Mouse (Mus musculus): ENCODE measurements around the gene Kctd8. TPM values are rescaled to one million over a fixed set of nuclear protein-coding genes. Genes with fewer than 3 reads are reported as not detected.

Gene Kctd8
- total RNA-seq (2014; rRNA removed; ENCODE audit: low replicate concordance) = 0.23 and 4.4 TPM in 2 replicates
- polyA plus RNA-seq (2015; fragmentation: Nextera tagmentation; extraction: Ambion mirVana) = 0.96 and 1.1 TPM in 2 replicates

DNA sequence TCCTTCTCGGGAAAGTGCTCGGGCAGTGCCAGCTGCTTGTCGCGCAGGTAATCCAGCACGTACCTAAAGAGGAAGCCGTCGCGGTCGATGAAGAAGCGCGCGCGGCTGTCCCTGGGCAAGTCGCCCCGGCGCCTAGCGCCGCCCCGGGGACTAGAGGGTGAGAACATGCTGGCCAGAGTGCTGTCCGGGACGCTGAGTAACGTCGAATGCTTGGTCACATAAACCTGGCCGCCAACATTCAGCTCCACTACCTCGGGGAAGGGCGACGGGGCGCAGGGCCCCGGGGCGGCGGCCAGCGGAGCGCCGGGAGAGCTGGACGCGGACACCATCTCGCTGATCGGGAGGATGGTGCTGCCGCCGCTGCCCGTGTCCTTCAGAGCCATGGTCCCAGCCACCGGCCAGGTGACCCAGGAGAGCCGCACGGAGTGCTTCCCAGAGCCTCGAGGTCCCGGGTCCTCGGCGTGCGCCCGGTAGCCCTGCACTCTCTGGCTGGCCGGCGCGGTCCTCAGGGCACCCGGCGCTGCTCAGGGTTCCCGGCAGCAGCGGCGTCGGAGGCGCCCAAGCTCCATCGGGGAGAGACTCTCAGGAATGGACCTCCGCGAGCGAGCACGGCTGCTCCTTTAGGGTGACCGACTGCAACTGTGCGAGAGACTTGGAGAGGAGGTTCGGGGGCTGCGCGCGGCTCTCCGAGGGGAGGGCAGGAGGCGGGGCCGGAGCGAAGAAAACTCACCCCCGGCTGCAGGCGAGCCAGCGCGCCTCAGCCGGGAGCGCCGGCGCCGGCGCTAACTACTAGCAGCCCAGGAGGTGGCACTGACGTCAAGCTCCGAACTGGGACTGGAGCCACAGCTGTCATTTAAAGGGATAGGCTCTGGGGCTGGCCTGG, at the start of gene Kctd8:
Gene Kctd8 (minus strand): TSS at position 761 of the 883 bp plus-strand sequence.
- under 1% methylated on average over 77 of the region's 87 CpGs for WGBS
- peak; percentile 90 for ATAC-seq (ENCODE audit: insufficient read depth, low read depth)
- H3K4me1 ChIP-seq (ENCODE audit: control insufficient read depth, insufficient read depth) = no peaks in the 10 kb centered on the region
- H3K27ac ChIP-seq (ENCODE audit: low read depth) = no peak within 1 kb of the TSS
- no peaks in the 10 kb centered on the region for H3K9me3 ChIP-seq (replicated peaks; ENCODE audit: control insufficient read depth, low read length)
- peak within 1 kb of the TSS; percentile 53 for H3K4me3 ChIP-seq (ENCODE audit: low read depth, low read length)
- DNase-seq (ENCODE audit: low spot score) = peak; percentile 74
- TF ChIP-seq EP300 (IDR thresholded peaks at IDR 0.05; ENCODE audit: low read depth) (no peak), CTCF (IDR thresholded peaks at IDR 0.05; ENCODE audit: low read depth) (peak; percentile 42)
- no peaks in the 10 kb centered on the region for H3K36me3 ChIP-seq (replicated peaks; ENCODE audit: control insufficient read depth, insufficient read depth, low read length)
- no peak within 1 kb of the TSS for H3K9ac ChIP-seq (replicated peaks; ENCODE audit: low read depth, low read length)
- H3K4me2 ChIP-seq (ENCODE audit: low read depth, low read length) = peak within 1 kb of the TSS; percentile 77
- peaks cover 17% of the 10 kb centered on the region for H3K27me3 ChIP-seq (ENCODE audit: control insufficient read depth, insufficient read depth, low read length)

- no peak overlapping the region for H3K27ac ChIP-seq (ENCODE audit: low read depth)
- TF ChIP-seq EP300 (IDR thresholded peaks at IDR 0.05; ENCODE audit: low read depth) (no peak), CTCF (IDR thresholded peaks at IDR 0.05; ENCODE audit: low read depth) (no peak)
- H3K9ac ChIP-seq (replicated peaks; ENCODE audit: low read depth, low read length) = no peak overlapping the region
- ATAC-seq (ENCODE audit: insufficient read depth, low read depth) (no peak), DNase-seq (ENCODE audit: low spot score) (no peak)
- WGBS = 82% methylated on average over 4 of the region's 4 CpGs
- H3K9me3 ChIP-seq (replicated peaks; ENCODE audit: control insufficient read depth, low read length) = no peaks in the 10 kb centered on the region
- no peaks in the 10 kb centered on the region for H3K4me1 ChIP-seq (ENCODE audit: control insufficient read depth, insufficient read depth)
- H3K36me3 ChIP-seq (replicated peaks; ENCODE audit: control insufficient read depth, insufficient read depth, low read length) = no peaks in the 10 kb centered on the region
- no peaks in the 10 kb centered on the region for H3K27me3 ChIP-seq (ENCODE audit: control insufficient read depth, insufficient read depth, low read length)
- H3K4me2 ChIP-seq (ENCODE audit: low read depth, low read length) = no peak overlapping the region
- H3K4me3 ChIP-seq (ENCODE audit: low read depth, low read length) = no peak overlapping the region
Observed at GRCm38 (mm10) chr5:69379072-69379471, 37.6 kb upstream of the Kctd8 start.

DNA sequence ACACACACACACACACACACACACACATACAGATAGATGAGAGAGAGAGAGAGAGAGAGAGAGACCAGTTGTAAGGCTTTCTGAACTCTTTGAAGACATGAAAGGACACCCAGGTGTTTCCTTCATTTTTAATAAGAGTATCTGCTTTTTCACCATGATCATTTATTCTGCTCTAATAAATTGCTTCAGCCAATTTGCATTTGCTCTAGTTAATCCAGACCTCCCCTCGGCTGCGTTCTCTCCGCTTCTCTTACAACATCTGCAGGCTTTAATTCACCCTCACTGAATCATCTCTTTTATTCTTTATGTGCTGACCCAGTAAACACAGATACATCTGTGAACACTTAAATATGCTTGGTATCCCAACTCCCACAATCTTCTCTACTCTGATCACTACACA, 9.1 kb upstream of the Kctd8 start:
- Histone ChIP-seq H3K4me3 (ENCODE audit: low read depth, low read length) (no peak overlapping the region), H3K27ac (ENCODE audit: low read depth) (no peak overlapping the region), H3K36me3 (replicated peaks; ENCODE audit: control insufficient read depth, insufficient read depth, low read length) (no peaks in the 10 kb centered on the region), H3K9me3 (replicated peaks; ENCODE audit: control insufficient read depth, low read length) (no peaks in the 10 kb centered on the region), H3K4me2 (ENCODE audit: low read depth, low read length) (no peak overlapping the region), H3K27me3 (ENCODE audit: control insufficient read depth, insufficient read depth, low read length) (no peaks in the 10 kb centered on the region), H3K4me1 (ENCODE audit: control insufficient read depth, insufficient read depth) (no peaks in the 10 kb centered on the region), H3K9ac (replicated peaks; ENCODE audit: low read depth, low read length) (no peak overlapping the region)
- ATAC-seq (ENCODE audit: insufficient read depth, low read depth) = no peak
- WGBS = 89% methylated on average over 3 of the region's 3 CpGs
- TF ChIP-seq CTCF (IDR thresholded peaks at IDR 0.05; ENCODE audit: low read depth) (no peak), EP300 (IDR thresholded peaks at IDR 0.05; ENCODE audit: low read depth) (no peak)
- DNase-seq (ENCODE audit: low spot score) = no peak

DNA sequence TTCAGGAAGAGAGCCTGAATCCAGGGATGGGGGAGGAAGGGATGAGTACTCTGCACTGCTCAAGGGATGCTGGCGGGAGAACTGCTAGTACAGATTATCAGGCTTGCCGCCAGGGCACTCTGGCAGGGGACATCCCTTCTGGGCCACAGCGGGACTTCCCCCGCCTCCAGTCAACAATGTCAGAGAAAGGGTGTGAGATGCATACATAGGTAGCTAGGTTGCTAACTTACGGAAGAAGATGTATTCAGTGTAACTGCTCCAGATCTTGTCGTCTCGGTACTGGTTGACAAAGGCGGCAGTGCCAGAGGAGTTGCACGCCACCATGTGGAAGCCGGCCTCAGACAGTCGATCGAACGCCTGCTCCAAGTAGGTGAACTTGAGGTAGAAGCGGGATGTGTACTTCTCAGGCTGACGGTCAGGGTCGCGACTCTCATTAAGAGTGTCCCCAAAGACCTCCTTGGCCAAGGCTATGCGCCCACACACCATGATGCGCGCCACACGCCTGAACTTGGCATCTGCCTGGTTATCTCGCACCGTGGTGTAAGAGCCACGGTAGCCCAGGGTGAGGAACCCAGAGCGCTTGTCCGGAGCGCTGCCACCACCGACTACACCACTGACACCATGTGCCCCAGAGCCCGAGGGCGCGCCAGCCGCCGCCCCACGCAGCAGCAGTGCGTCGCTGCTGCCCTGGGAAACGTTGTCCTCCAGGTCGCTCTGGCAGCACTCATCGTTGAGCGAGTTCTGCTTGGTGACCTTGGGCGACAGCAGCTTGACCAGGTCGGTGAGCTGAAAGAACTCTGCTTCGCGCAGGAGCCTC, 1.2 kb downstream of the Kctd8 start:
- ATAC-seq (ENCODE audit: insufficient read depth, low read depth) = peak; percentile 38
- H3K9ac ChIP-seq (replicated peaks; ENCODE audit: low read depth, low read length) = no peak overlapping the region

GRCm38 (mm10) chr5:69339623-69339970, 1.9 kb downstream of the Kctd8 start:
- Histone ChIP-seq H3K27me3 (ENCODE audit: control insufficient read depth, insufficient read depth, low read length) (peaks cover 17% of the 10 kb centered on the region), H3K4me3 (ENCODE audit: low read depth, low read length) (no peak overlapping the region), H3K4me1 (ENCODE audit: control insufficient read depth, insufficient read depth) (no peaks in the 10 kb centered on the region), H3K27ac (ENCODE audit: low read depth) (no peak overlapping the region), H3K4me2 (ENCODE audit: low read depth, low read length) (no peak overlapping the region), H3K36me3 (replicated peaks; ENCODE audit: control insufficient read depth, insufficient read depth, low read length) (no peaks in the 10 kb centered on the region), H3K9ac (replicated peaks; ENCODE audit: low read depth, low read length) (no peak overlapping the region), H3K9me3 (replicated peaks; ENCODE audit: control insufficient read depth, low read length) (no peaks in the 10 kb centered on the region)
- 57% methylated on average over 6 of the region's 6 CpGs for WGBS
- no peak for TF ChIP-seq CTCF (IDR thresholded peaks at IDR 0.05; ENCODE audit: low read depth)
- no peak for TF ChIP-seq EP300 (IDR thresholded peaks at IDR 0.05; ENCODE audit: low read depth)
- DNase-seq (ENCODE audit: low spot score) (no peak), ATAC-seq (ENCODE audit: insufficient read depth, low read depth) (no peak)

More for the DNA sequence above, 1.2 kb downstream of the Kctd8 start:
- Histone ChIP-seq H3K4me1 (ENCODE audit: control insufficient read depth, insufficient read depth) (no peaks in the 10 kb centered on the region), H3K27me3 (ENCODE audit: control insufficient read depth, insufficient read depth, low read length) (peaks cover 17% of the 10 kb centered on the region), H3K36me3 (replicated peaks; ENCODE audit: control insufficient read depth, insufficient read depth, low read length) (no peaks in the 10 kb centered on the region), H3K4me2 (ENCODE audit: low read depth, low read length) (peak overlapping the region; percentile 77), H3K9me3 (replicated peaks; ENCODE audit: control insufficient read depth, low read length) (no peaks in the 10 kb centered on the region), H3K27ac (ENCODE audit: low read depth) (no peak overlapping the region), H3K4me3 (ENCODE audit: low read depth, low read length) (peak overlapping the region; percentile 53)
- no peak for DNase-seq (ENCODE audit: low spot score)
- 1% methylated on average over 44 of the region's 44 CpGs for WGBS
- TF ChIP-seq EP300 (IDR thresholded peaks at IDR 0.05; ENCODE audit: low read depth) (no peak), CTCF (IDR thresholded peaks at IDR 0.05; ENCODE audit: low read depth) (peak; percentile 24; the same call in 1 of the 2 replicates)

All from heart, postnatal 0 days (tissue).